Mouse (Mus musculus) lung, postnatal 10 days (tissue): Measurements from ENCODE around the gene Clock.

Experiments used
- DNase-seq: peaks from one replicate; pipeline ENCODE4 v3.0.0; 2021

The Clock gene

DNA sequence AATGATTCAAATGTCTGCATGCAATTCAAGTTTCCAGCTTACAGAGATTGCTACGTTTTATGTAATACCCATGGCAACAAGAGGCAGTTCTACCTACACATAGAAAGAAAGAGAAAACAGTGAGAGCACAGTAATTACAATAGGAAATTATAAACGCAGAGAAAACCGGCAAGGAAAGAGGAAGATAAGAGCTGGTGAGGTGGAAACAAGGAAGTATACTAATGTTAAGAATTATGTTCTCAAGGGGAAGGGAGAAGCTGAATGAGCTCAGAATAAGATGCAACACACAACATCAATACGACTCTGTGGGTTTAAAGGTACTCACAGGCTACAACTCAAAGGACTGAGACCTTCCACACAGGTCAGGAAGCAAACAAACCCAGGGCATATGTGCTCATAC lies 29.6 kb downstream of the Clock start:
- no peak for DNase-seq

- DNase-seq, result no peak
These were observed 53.6 kb downstream of the Clock start for GRCm38 (mm10) chr5:76250948-76251347.

- DNase-seq, result no peak
These were observed 58.1 kb downstream of the Clock start for GRCm38 (mm10) chr5:76246539-76246938.

DNA sequence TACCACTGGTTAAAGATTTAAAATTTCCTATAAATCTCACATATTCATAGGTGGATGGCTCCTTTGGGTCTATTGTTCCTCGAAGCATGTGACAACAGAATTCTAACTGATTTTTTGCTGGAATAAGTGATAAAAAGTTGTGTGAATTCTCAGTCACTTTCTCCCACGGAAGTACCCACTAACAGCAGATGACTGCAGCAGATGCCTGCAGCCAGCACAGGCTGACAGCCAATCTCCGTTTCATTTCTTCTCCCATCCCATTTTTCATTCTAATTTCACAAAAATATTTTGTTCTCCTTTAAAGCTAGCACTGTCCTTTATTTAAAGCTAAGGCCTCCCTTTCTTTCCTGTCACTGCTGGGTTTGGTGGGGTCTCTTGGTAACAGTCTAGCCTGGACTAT lies 59.2 kb downstream of the Clock start:
- DNase-seq, result no peak

DNA sequence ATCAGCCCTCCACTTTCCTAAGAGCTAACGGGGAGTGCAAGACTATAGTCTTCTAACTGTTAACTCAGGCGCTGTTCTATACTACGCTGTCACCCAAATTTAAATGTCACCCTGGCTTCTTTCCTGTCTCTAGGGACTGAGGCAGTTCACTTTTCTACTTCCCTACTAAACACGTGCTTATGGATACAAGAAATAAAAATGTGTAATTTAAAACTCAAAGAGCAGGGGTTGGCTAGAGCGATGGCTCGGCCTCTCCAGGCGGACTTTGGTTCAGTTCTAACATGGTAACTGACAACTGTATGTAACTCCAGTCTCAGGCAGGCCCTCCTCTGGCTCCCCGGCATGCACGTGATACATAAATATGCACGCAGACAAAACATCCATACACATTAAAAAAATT lies 60.2 kb downstream of the Clock start:
- DNase-seq, result no peak

- DNase-seq, result no peak
These were observed 60.7 kb downstream of the Clock start for GRCm38 (mm10) chr5:76243929-76244328.

DNA sequence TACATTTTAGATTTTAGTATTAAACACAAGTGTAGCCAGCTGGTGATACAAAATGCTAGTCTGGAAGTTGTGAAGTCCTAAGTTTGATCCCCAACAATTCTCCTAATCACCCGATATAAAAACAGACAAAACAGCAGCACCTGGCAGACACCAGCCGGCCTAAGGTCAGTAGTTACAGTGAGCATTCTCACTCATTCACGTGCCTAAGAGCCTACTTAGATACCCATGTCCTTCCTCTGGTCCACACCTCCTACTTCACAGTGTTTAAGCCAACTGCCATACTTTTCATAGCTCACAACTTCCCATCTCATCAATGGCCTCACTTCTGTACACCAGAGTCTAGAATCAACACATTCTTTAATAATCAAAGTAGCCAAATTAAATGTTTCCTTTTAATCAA lies 61.3 kb downstream of the Clock start:
- DNase-seq, result no peak

- DNase-seq, result no peak
These were observed 73.3 kb downstream of the Clock start for GRCm38 (mm10) chr5:76231171-76231855.

- DNase-seq, result peak; percentile 5
These were observed 87.9 kb downstream of the Clock start for GRCm38 (mm10) chr5:76216691-76217090.

DNA sequence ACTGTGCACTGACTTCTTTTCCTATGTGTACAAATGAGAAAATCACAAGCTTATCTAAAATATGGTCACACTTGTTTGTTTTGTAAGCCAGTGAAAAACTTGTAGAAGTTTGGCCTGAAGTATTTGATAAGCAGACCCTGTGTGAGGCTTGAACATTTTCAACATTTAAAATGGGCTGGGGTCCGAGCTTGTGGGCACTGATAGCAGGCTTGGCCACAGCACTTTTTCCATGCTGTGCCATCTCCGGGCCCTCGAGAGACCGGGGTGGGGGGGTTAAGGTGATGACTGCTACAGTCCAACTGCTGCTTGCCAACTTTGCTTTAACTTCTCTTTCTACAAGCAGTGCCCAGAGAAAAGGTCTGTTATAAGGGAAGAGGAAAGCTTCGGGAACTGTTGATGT lies 96.5 kb downstream of the Clock start:
- no peak for DNase-seq

DNA sequence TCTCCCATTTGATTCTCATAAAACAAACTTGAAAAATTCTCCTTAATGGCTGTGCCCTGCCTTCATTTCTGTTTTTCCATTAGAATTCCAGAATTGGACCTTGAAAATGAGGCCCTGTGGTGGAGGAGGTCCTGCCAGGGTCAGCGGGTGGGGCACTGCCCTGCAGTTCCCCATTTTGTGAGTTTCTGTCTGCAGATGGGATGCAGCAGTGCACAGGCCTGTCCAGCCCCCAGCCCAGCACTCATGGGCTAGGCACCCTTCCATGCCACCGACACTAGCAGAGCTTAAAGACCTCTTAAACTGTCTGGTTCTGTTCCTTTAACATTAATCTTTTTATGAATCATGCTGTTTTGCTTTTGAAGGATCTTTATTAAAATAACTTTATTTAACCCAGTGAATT lies 98.7 kb downstream of the Clock start:
- DNase-seq, result no peak

- DNase-seq, result no peak
These were observed 101.4 kb downstream of the Clock start for GRCm38 (mm10) chr5:76203171-76203570.

DNA sequence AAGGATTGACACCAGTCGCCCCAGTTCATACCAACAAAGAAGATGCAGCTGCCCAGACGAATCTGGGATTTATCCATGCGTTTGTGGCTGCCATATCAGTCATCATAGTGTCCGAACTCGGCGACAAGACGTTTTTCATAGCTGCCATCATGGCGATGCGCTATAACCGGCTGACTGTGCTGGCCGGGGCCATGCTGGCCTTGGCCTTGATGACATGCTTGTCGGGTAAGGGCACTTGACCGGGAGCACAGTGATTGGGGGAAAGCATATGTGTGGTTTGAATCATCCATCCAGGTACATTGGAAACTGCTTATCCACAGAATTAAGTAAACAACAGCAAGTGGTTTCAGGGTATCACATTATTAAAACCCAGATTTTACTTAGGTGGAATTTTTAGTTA lies 105.2 kb downstream of the Clock start:
- DNase-seq, result no peak

DNA sequence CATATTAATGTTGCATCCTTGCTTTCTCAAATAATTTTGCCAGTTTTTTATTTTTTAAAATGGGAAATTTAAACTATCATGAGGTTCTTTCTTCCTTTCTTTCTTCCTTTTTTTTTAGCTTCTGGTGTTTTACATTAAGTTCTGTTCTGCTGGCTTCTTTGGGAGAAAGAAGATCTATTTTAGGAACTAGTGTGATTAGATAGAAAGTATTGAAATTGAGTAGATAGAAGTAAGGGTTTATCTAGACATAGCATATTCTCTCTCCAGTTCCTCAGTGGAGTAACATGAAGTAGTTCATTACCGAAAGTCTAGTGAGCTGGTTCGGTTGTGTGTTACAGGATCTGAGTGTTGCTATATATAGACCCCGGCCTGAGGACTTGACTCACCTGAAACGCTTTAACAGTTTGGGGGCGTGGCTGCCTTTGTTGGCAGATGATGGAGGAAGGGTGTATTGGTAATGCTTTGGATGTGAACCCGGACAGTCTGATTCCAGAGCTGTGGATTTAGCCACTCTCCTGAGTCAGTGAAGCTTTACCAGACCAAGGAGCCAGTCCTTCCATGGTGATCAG lies 110.1 kb downstream of the Clock start:
- peak; percentile 47 for DNase-seq

- DNase-seq, result no peak
These were observed 111.5 kb downstream of the Clock start for GRCm38 (mm10) chr5:76193075-76193474.

GRCm38 (mm10) chr5:76190609-76191008 lies 114.0 kb downstream of the Clock start:
- DNase-seq, result no peak

DNA sequence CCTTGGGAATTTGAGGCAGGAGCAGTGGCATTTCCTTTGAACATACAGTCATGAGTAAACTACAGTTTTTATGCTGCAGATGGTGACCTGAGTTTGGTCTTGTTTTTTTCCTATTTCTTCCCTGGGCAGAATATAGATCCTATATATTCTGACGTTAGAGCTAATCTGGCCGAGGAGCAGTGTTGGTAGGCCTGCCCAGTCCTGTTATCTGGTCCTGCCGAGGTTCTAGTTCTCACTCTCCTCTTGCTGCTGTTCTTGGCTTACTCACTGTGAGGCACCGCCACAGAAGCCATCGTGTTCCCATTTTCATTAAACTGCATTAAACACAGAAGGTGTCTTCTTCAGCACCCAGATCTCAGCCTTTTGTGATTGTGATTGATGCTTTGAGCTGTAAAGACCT lies 116.7 kb downstream of the Clock start:
- DNase-seq, result no peak

DNA sequence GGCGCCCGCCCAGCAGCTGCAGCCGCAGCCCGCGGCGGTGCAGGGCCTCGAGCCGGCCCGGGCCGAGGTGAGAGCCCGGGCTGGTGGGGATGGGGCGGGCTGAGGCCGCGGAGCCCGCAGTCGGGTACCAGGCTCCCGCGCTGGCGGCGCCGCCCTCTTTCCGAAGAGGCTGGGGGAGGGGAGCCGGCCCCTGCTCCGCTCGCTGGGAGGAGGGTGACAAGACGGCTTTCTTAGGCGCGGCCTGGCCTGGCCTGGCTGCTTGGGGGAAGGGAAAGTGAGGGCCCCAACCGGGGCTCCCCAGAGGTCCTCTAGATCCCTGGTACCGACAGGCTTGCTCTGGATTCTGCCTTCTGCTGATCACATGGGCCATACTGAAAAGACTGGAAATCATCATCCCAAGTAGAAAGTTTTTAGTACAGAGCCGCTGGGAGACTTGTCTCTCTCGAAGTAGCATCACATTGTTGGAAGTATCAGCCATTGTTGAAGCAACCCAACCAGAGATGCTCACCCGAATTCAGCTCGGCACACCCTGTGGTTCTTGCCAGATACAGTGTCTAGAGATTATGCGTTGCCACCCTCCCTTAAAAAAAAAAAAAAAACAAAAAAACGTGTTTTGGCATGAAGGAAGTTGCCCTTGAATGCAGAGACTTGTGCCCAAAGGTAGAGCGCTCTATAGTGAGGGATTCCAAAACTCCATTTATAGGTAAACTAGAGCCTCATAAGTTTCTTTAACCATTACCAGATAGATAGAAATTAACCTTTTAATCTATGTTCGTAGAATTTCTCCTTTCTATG lies 120.1 kb downstream of the Clock start:
- DNase-seq, result peak; percentile 88

GRCm38 (mm10) chr5:76183750-76184261 lies 120.8 kb downstream of the Clock start, which contains the start of gene Tmem165:
Gene Tmem165 (plus strand): TSS chr5:76183880.
- DNase-seq, result peak; percentile 96

GRCm38 (mm10) chr5:76183043-76183749 lies 121.4 kb downstream of the Clock start:
- DNase-seq, result no peak

- DNase-seq, result peak; percentile 19
These were observed 122.3 kb downstream of the Clock start for GRCm38 (mm10) chr5:76182326-76182725.

- DNase-seq, result no peak
These were observed 124.8 kb downstream of the Clock start for GRCm38 (mm10) chr5:76179791-76180190.

DNA sequence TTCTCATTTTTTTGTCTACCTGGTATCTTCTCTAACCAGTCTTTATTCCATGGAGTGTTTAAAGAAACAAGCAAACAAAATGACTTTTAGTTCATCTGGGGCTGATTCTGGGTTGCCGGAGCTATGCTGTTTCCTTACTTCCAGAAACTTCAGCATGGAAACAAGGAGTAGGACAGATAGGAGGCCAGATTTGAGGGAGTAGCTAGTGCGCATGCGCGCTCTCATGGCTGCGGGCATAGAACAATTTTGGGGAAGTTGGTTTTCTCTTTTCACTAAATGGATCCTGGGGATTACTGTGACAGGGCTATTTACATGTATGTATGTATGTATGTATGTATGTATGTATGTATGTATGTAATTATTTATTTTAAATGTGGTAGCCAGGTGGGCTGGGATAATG lies 125.4 kb downstream of the Clock start:
- DNase-seq, result no peak
